Mouse (Mus musculus): ENCODE data around the gene Uck2.

Uck2 gene

GRCm38 (mm10) chr1:167253579-167253978, 31.5 kb downstream of the Uck2 start:
- DNase-seq (ENCODE audit: low read depth, low spot score), result no peak

DNA sequence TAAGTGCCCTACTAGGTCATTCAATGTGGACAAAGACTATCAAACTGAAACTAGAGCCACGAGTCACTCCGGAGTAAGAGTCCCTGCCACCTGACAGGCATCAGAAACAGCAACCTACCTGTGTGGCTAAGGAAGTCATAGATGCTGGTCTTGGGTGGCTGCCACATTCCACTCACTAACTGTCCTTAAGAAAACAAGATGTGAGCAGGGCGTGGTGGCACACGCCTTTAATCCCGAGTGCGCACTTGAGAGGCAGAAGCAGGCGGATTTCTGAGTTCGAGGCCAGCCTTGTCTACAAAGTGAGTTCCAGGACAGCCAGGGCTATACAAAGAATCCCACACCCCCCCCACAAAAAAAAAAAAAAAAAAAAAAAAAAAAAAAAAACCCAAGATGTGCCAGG, 35.2 kb downstream of the Uck2 start:
- DNase-seq (ENCODE audit: low read depth, low spot score), result no peak

GRCm38 (mm10) chr1:167249252-167249651, 35.9 kb downstream of the Uck2 start:
- no peak for DNase-seq (ENCODE audit: low read depth, low spot score)

DNA sequence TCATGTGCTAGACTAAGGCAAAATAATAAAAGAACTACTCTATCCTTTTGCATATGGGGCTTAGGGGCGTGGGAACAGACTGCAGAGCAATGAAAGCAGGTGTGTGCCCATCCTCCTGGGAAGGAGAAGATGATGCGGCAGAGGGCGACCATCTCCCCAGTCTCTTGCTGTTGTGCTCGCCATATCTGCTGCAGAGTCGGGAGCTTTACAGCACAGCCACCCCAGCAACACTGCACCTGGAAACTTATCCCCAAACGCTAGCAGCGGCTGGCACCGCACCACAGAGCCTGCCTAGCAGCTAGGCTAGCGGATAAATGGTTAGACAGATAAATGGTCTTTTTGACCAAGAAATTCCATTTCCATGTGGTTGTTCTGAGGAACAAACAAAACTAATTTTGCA, 37.2 kb downstream of the Uck2 start:
- DNase-seq (ENCODE audit: low read depth, low spot score), result no peak

DNA sequence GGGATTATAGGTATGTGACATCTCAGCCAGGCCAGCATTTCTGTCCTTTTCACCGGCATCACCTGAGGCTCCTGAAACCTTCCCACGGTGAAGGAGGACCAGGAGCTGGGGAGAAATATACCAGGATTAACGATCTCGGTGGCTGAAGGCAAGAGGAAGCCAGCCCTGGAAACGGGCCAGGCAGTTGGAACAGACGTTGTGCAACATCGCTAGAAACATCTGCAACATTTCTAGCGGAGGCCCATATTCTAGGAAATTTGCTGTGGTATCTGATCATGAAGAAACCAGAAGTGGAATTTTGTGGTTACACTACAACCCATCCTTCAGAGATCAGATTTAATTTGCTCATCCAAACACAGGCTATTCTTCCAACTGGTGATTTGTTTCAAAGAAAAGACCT, 38.1 kb downstream of the Uck2 start:
- DNase-seq (ENCODE audit: low read depth, low spot score), result no peak

- no peak for DNase-seq (ENCODE audit: low read depth, low spot score)
Measured at GRCm38 (mm10) chr1:167246275-167246674, 38.8 kb downstream of the Uck2 start.

- DNase-seq (ENCODE audit: low read depth, low spot score), result no peak
Measured at GRCm38 (mm10) chr1:167245180-167245641, 39.9 kb downstream of the Uck2 start.

DNA sequence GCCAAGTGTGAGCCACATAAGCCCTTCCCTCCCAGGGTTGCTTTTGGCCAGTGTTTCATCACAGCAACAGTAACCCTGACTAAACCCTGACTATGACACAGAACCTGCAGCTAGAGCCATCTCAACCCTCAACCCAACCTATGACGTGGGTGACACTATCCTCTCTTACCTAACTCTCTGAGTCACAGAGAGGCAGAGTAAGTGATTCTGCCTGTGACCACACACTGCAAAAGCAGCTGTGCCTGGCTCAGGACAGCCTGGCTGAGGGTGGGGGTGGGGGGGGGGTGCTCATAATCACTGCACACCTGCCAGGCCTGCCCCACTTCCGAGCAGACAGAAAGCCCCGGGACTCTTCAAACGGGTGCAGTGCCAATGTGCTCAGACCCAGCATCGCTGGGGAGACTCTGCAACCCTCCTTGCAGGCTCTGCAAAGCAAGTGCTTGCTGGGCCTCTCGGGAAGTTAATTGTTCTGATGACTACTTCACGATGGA, 42.9 kb downstream of the Uck2 start:
- no peak for DNase-seq (ENCODE audit: low read depth, low spot score)

DNA sequence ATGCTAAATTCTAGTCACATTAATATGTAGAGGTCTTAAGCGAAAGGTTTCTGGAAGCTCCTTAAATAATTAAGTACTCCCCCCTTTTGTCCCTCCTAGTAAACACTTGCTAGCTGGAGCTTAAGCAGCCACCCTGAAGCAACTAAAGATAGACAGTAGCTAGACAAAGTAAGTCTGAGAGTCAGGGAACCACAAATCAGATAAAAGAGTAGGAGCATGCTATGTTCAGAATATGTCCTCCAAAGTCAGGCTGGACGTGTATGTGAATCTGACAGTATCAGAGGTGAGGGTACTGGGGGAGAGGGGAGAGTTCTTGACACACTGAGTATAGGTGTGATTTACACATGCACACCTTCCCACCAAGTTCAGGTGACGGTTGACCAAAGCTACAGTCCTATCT, 43.6 kb downstream of the Uck2 start:
- DNase-seq (ENCODE audit: low read depth, low spot score), result no peak

DNA sequence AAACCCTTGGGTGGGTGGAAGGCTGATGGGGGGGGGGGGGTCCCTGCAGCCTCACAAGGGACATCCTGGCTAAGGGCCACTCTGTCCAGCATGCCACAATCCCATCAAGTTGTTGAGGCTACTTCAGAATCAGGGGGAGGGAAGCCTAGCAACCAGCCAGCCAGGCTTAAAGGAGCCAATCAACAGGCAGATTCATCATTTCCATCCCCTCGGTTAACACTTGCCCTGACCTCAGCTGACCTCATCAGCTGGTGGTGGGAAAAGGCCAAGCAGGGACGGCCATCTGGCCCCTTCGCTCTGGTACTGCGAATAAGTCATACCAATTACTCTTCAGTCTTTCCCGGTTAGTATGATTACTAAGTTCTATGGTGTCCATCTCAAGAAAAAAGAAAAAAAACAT, 44.8 kb downstream of the Uck2 start:
- no peak for DNase-seq (ENCODE audit: low read depth, low spot score)

DNA sequence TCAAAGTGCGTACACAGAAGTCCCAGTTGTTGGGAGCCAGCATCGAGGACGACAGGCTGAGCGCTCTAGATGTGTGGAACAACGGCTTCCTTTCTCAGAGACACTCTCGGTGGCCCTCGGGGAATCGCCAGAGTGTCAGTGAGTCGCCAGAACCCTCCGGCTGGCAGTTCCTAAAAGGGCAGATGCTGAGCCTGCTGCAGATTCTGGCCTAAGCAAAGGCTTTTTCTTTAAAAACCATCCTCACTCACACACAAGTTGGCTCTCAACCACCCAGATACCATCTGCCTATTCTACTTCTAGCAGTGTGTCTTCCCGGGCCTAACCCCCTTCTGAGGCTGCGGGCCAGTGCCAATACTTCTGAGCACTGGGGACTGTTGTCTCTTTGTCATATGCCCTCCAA, 45.2 kb downstream of the Uck2 start:
- no peak for DNase-seq (ENCODE audit: low read depth, low spot score)

- no peak for DNase-seq (ENCODE audit: low read depth, low spot score)
Measured at GRCm38 (mm10) chr1:167237798-167238197, 47.3 kb downstream of the Uck2 start.

DNA sequence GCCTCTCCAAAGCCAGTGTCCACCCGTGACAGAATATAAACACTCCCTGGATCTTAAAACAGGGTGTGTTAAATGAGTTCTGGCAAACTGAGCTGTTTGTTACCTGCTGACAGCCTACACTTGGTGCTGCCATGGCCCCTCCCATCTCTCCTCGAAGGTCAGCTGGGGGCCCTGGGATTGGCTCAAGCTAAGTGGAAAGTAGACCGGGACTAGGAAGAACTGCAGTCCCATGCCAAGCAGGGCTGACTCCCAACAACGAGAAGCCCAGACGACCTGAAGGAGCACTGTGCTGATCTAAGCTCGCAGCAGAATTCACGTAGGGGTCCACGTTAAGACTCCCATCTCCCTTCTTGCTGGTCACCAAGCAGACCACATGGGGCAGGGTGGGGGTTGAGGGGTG, 48.3 kb downstream of the Uck2 start:
- DNase-seq (ENCODE audit: low read depth, low spot score), result no peak

DNA sequence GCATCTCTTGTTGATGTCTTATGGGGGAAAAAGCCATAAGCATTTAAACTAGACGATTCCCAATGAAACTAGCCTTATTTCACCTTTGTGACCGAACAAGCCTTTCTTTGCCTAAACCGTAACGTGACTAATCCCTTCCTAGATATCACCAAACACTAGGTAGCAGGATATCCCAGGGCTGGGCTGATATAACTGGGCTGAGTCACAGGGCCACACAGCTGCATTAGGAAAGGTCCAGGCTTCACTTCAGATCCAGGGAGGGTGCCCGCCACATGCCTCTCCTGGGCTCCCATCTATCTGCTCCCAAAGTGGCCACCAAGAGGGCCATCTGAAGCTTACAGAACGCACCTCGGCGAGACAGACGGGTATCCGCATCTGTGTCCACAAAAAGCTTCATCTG, 50.8 kb downstream of the Uck2 start:
- no peak for DNase-seq (ENCODE audit: low read depth, low spot score)

DNA sequence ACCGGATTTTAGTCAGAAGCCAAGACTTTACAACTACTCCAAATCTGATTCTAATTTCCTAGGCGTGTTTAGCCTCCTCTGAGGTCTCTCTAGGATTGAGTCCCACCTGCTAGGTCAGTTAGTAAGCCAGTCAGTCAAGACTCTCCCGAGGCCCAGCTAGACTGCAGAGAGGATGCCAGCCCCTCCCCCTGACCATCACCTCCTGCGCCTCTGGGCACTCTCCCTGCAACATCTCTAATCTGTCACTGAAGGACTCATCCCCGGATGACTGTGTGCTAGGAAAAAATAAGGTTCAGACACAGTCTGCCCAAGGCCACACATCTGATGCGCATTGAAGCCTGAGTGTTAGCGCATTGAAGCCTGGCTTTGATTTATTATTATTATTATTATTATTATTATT, 52.2 kb downstream of the Uck2 start:
- DNase-seq (ENCODE audit: low read depth, low spot score), result no peak

DNA sequence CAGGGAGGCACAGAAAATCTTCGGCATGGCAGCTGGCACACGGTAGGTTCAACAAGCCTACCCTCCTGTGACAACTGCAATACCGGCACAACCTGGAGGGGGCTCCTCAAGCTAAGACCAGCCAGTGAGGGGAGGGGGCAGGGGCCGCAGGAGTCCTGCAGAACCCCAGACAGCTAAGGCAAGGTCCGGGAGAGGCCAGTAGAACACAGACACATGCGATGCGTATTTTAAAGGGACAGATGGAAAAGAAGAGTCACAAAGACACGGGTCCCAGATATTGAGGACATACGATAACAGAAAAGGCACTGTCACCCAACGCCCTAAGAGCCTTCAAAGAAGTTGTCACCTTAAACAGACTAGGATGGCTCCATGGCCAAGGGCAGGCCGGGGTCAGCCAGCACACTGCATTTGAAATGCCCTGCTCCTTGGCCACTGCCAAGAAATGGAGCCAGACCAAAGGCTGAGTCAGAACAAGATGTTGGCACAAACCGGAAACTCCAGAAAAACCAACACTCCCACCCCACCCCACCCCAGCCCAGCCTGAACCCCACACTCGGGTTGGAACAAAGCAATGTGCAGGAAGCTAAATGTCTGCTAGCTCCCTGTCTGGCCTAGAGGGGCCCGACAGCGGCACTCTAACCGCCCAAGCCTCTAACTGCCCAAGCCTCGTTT, 53.4 kb downstream of the Uck2 start:
- DNase-seq (ENCODE audit: low read depth, low spot score), result no peak

DNA sequence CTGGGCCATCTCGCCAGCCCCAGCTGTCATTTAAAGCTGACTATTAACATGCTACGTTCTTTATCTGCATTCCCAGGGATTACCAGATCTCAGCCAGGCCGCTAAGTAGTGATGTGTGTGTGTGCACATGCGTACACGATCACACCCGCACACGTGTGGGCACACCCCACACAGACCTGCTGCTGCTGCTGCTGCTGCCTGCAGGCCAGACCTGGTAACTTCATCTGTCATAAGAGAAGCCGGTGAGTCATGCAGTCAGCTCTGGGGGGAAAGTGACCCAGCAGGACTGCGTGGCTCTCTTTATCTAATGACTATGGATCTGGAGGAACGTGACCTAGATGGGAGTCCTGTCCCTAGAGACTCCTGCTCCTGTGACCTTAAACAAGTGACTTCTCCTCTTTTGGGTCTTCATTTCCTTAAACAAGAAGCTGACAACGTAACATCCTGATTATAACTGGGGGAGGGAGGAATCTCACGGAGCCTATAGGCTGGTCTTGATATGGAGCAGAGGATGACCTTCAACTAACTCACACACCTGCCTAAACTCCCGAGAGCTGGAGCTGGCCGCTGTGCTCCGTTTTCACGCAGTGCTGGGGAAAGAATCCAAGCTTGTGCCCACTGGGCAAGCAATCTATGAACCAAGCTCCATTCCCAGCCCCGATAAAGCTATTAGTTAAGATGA, 54.0 kb downstream of the Uck2 start:
- no peak for DNase-seq (ENCODE audit: low read depth, low spot score)

DNA sequence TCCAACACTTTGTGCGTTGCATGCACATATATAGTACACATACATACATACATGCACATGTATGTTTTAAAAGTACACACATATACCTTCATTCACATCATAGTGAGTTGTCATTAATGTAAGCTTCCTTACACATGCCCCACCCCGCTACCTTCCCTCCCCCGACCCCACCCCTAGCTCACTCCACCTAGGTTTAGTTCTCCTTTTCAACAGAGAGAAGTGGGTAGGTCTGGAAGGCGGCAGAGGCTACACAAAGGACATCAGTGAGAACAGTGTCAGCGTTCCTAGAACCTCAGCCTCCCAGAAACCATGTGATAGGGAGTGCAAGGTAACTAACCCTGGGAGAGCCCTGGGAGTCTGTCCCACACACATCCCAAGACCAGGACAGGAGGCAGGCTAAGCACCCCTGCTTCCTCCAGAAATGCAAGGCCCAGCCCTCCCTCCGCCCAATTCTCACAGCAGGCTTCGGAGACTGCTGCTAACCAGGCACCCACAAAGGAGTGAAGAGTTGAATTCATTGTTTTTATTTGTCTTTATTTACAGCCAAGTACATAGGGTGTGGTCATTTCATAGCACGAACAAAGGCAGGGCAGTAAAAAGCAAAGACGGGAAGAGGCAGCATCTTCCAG, 62.6 kb downstream of the Uck2 start:
- no peak for DNase-seq (ENCODE audit: low read depth, low spot score)

DNA sequence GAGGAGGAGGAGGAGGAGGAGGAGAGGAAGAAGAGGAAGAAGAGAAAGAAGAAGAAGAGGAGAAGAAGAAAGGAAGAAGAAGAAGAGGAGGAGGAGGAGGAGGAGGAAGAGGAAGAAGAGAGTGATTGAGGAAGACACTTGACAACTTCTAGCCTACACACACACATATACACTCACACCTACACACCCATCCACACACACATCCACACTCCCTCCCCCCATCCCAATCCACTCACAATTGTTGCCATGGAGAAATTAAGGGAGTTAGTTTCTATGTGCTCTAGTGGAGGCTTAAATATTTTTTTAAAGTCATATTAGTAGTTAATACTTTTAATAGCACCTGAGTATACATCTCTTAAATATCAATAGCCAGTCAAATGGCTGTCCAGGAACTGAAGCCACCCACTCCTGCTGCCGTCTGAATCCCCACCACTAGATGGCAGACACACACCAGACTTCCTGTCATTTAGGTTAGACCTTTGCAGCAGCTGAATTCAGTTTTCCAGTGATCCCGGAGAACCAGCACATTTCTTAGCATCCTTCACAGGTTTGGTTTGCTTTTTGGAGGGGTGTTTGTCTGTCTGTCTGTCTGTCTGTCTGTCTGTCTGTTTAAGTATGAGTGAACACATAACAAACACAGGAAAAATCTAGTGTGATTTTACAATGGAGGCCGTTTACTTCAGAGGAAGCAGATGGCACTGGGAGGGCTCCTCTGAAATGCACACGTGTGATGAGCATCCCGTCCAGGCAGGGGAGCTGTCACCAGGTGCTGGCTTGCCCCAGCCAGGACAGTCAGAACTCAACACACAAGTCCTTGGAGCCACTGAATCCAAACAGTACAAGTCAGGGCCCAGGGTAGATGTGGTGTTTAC, 64.6 kb downstream of the Uck2 start:
- DNase-seq (ENCODE audit: low read depth, low spot score), result peak; percentile 66

- no peak for DNase-seq (ENCODE audit: low read depth, low spot score)
Measured at GRCm38 (mm10) chr1:167215460-167215859, 69.7 kb downstream of the Uck2 start.

GRCm38 (mm10) chr1:167212710-167213109, 72.4 kb downstream of the Uck2 start:
- DNase-seq (ENCODE audit: low read depth, low spot score), result no peak

Data from retina, adult 2 months (tissue).